Mouse (Mus musculus): ENCODE data around the gene Cnih2. TPM values are rescaled to one million over a fixed set of nuclear protein-coding genes. Genes with fewer than 3 reads are reported as not detected.
A peak's percentile ranks its signal among the peaks of the same experiment; 100 is the strongest.

Gene Cnih2
- polyA plus RNA-seq, 1 experiment, result 1.9 TPM

DNA sequence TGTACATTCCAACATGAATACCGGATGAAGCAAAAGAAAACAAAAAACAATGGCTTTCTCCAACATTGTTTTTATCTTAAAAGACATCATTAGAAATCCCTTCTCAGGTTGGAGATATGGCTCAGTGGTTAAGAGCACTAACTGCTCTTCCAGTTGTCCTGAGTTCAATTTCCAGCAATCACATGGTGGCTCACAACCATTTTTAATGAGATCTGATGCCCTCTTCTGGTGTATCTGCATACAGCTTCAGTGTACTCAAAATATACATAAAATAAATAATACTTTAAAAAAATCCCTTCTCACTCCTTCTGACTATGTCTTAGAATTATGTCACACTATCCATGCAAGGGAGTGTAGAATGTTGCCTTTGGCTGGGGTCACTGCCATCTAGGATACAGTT, 19.0 kb downstream of the Cnih2 start:
- no peaks in the 10 kb centered on the region for H3K27me3 ChIP-seq (ENCODE audit: control insufficient read depth, insufficient read depth, insufficient read length)
- no peaks in the 10 kb centered on the region for H3K79me3 ChIP-seq (ENCODE audit: low read depth)
- H3ac ChIP-seq (ENCODE audit: control insufficient read depth, insufficient read length, low read depth), result no peak overlapping the region
- no peaks in the 10 kb centered on the region for H3K36me3 ChIP-seq (ENCODE audit: control insufficient read depth, insufficient read depth)
- no peaks in the 10 kb centered on the region for H3K79me2 ChIP-seq (ENCODE audit: control insufficient read depth, insufficient read depth)
- no peak overlapping the region for H3K4me3 ChIP-seq (ENCODE audit: insufficient read depth, poor library complexity, severe bottlenecking)
- TF ChIP-seq CTCF (IDR thresholded peaks at IDR 0.05; ENCODE audit: control insufficient read depth, insufficient read depth, insufficient read length) (no peak), MAX (IDR thresholded peaks at IDR 0.05) (no peak), USF1 (IDR thresholded peaks at IDR 0.05; ENCODE audit: low read depth) (peak; percentile 48), MYOG (IDR thresholded peaks at IDR 0.05; ENCODE audit: control insufficient read depth, extremely low read depth, insufficient read length) (no peak), CEBPB (IDR thresholded peaks at IDR 0.05; ENCODE audit: low read depth) (no peak), MYOD1 (IDR thresholded peaks at IDR 0.05; ENCODE audit: control insufficient read depth, insufficient read length, low read depth) (no peak), FOSL1 (IDR thresholded peaks at IDR 0.05; ENCODE audit: insufficient read depth, low read length, poor library complexity, severe bottlenecking) (no peak)

DNA sequence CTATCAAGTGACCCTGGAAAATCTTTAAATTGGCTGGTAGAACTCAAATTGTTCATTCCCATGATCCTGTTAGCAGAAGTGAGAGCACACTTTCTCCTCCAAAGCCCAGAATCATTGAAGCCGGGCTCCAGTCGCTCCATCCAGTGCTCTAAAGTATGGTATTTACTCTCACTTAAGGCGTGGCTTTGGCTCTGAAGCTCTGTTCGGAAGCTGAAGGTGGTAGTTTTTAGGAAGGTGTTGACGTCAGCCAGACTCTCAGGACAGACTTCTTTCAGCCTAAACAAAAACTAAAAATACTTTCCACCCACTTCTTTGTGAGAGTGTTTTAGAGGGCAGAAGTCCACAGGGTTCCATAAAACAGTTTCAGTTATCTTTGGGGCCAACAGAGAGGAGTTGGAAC, 24.8 kb downstream of the Cnih2 start:
- no peaks in the 10 kb centered on the region for H3K79me2 ChIP-seq (ENCODE audit: control insufficient read depth, insufficient read depth)
- H3K36me3 ChIP-seq (ENCODE audit: control insufficient read depth, insufficient read depth), result no peaks in the 10 kb centered on the region
- H3K27me3 ChIP-seq (ENCODE audit: control insufficient read depth, insufficient read depth, insufficient read length), result no peaks in the 10 kb centered on the region
- H3K4me3 ChIP-seq (ENCODE audit: insufficient read depth, poor library complexity, severe bottlenecking), result no peak overlapping the region
- H3ac ChIP-seq (ENCODE audit: control insufficient read depth, insufficient read length, low read depth), result no peak overlapping the region
- TF ChIP-seq CTCF (IDR thresholded peaks at IDR 0.05; ENCODE audit: control insufficient read depth, insufficient read depth, insufficient read length), result no peak
- no peak for TF ChIP-seq USF1 (IDR thresholded peaks at IDR 0.05; ENCODE audit: low read depth)
- TF ChIP-seq FOSL1 (IDR thresholded peaks at IDR 0.05; ENCODE audit: insufficient read depth, low read length, poor library complexity, severe bottlenecking), result no peak
- no peak for TF ChIP-seq CEBPB (IDR thresholded peaks at IDR 0.05; ENCODE audit: low read depth)
- no peak for TF ChIP-seq MYOG (IDR thresholded peaks at IDR 0.05; ENCODE audit: control insufficient read depth, extremely low read depth, insufficient read length)
- TF ChIP-seq MYOD1 (IDR thresholded peaks at IDR 0.05; ENCODE audit: control insufficient read depth, insufficient read length, low read depth), result no peak
- TF ChIP-seq MAX (IDR thresholded peaks at IDR 0.05), result no peak
- H3K79me3 ChIP-seq (ENCODE audit: low read depth), result no peaks in the 10 kb centered on the region

DNA sequence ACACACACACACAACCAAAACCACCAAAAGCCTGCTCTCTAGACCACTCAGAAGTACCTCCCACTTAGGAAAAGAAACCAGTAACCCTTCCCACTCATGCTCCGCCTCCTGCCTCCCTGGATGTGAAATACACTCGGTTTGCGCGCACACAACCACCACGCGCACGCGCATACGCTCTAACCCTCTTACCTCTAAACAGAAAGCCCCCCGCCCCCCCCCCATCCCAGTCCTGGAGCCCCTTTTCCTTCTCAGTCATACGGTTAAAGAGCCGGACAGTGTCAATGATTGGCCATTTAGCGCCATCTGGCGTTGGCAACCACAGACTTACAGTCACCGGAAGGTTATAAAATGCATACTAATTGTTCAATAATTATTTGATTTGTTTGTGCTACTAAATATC, 25.3 kb downstream of the Cnih2 start:
- Histone ChIP-seq H3K79me2 (ENCODE audit: control insufficient read depth, insufficient read depth) (no peaks in the 10 kb centered on the region), H3K36me3 (ENCODE audit: control insufficient read depth, insufficient read depth) (no peaks in the 10 kb centered on the region), H3K4me3 (ENCODE audit: insufficient read depth, poor library complexity, severe bottlenecking) (no peak overlapping the region), H3ac (ENCODE audit: control insufficient read depth, insufficient read length, low read depth) (no peak overlapping the region), H3K79me3 (ENCODE audit: low read depth) (no peaks in the 10 kb centered on the region), H3K27me3 (ENCODE audit: control insufficient read depth, insufficient read depth, insufficient read length) (no peaks in the 10 kb centered on the region)
- peak; percentile 19 for TF ChIP-seq CTCF (IDR thresholded peaks at IDR 0.05; ENCODE audit: control insufficient read depth, insufficient read depth, insufficient read length)
- TF ChIP-seq USF1 (IDR thresholded peaks at IDR 0.05; ENCODE audit: low read depth), result no peak

DNA sequence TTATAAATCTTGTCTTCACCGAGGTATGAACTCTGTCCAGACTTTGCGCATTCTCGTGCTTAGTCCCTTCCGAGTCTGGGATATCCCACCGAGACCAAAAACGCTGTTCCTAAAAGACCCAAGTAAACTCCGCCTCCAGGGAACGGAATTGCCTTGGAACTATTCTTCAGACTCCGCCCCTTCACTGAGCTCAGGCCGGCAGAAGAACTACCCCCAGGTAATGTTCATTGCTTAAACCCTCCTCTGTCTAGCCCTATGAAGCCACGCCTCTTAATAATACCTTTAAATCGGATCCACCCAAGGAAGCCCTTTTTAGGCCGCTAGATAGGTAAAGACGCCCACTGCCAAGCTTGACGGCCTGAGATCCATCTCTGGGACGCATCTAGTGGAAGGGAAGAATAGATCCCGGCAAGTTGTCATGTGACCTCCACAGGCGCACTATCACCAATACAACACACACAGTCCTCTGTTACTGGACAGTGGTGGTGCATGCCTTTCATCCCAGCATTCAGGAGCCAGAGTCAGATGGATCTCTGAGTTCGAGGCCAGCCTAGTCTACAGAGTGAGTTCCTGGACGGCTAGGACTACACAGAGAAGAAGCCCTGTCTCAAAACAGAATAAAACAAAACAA, 25.8 kb downstream of the Cnih2 start:
- peak; percentile 23 for TF ChIP-seq USF1 (IDR thresholded peaks at IDR 0.05; ENCODE audit: low read depth)
- no peak for TF ChIP-seq MAX (IDR thresholded peaks at IDR 0.05)
- no peaks in the 10 kb centered on the region for H3K27me3 ChIP-seq (ENCODE audit: control insufficient read depth, insufficient read depth, insufficient read length)
- H3K36me3 ChIP-seq (ENCODE audit: control insufficient read depth, insufficient read depth), result no peaks in the 10 kb centered on the region
- peak overlapping the region; percentile 29 for H3K4me3 ChIP-seq (ENCODE audit: insufficient read depth, poor library complexity, severe bottlenecking)
- H3ac ChIP-seq (ENCODE audit: control insufficient read depth, insufficient read length, low read depth), result no peak overlapping the region
- H3K79me3 ChIP-seq (ENCODE audit: low read depth), result no peaks in the 10 kb centered on the region
- H3K79me2 ChIP-seq (ENCODE audit: control insufficient read depth, insufficient read depth), result no peaks in the 10 kb centered on the region

DNA sequence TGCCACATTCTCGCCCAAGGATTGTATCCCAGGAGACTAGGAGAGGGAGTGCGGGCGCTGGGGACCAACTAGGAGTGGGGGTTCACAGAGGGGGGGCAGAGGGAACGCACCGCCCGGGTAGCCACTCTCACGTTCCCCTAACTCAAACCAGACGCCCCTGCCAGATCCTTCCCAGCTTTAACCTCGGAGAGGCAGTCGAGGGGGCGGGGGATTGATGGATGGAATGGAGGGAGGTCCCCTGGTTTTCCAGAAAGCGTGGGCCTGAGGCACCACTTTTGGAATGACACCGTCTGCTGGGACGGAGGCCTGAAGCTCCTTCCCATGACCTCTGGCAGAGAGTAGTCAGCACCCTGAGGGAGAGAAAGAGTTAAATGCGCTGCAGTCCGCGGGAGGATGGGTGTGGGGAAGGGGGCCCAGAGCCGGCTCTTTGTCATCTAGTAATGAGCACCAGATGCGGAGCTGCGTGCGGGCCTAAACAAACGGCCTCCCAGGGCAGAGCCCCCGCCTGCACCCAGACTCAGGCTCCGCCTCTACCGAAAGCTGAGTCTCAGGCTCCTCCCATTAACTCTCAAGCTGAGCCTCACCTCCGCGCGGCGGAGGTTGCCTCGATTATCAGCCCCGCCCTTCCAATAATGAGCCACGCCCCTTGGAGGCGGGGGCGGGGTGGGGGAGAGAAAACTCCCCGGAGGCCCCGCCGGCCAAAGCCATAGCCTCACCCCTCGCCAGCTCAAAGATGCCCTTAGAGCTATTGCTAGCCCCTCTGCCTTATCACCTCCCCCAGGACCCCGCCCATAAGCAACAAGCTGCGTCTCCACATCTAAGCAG, 26.6 kb downstream of the Cnih2 start:
- no peak for TF ChIP-seq MAX (IDR thresholded peaks at IDR 0.05)
- no peak for TF ChIP-seq FOSL1 (IDR thresholded peaks at IDR 0.05; ENCODE audit: insufficient read depth, low read length, poor library complexity, severe bottlenecking)
- no peak for TF ChIP-seq USF1 (IDR thresholded peaks at IDR 0.05; ENCODE audit: low read depth)
- no peaks in the 10 kb centered on the region for H3K79me2 ChIP-seq (ENCODE audit: control insufficient read depth, insufficient read depth)
- H3ac ChIP-seq (ENCODE audit: control insufficient read depth, insufficient read length, low read depth), result peak overlapping the region; percentile 29
- H3K27me3 ChIP-seq (ENCODE audit: control insufficient read depth, insufficient read depth, insufficient read length), result no peaks in the 10 kb centered on the region
- no peaks in the 10 kb centered on the region for H3K36me3 ChIP-seq (ENCODE audit: control insufficient read depth, insufficient read depth)
- peak overlapping the region; percentile 29 for H3K4me3 ChIP-seq (ENCODE audit: insufficient read depth, poor library complexity, severe bottlenecking)
- H3K79me3 ChIP-seq (ENCODE audit: low read depth), result no peaks in the 10 kb centered on the region

DNA sequence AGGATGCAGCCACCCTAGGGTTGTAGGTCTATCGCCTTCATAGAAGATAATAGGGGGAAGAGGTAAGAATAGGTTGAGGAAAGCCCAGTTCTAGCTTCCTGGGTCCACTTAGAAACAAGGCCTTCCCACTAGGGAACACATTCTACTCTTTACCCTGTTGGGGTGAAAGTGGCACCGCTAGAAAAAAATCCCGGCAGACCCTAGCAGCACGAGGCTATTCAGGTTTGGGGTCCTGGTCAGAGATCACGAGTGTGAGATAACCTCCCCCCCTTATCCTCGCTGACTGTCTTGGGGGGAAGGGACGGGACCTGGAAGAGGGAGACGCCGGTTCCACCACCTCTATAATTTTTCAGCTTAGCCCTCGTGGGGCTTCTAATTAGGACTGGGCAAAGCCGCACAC, 27.2 kb downstream of the Cnih2 start:
- no peak for TF ChIP-seq FOSL1 (IDR thresholded peaks at IDR 0.05; ENCODE audit: insufficient read depth, low read length, poor library complexity, severe bottlenecking)
- TF ChIP-seq MYOG (IDR thresholded peaks at IDR 0.05; ENCODE audit: control insufficient read depth, extremely low read depth, insufficient read length), result no peak
- no peak for TF ChIP-seq CTCF (IDR thresholded peaks at IDR 0.05; ENCODE audit: control insufficient read depth, insufficient read depth, insufficient read length)
- TF ChIP-seq USF1 (IDR thresholded peaks at IDR 0.05; ENCODE audit: low read depth), result no peak
- no peak for TF ChIP-seq MYOD1 (IDR thresholded peaks at IDR 0.05; ENCODE audit: control insufficient read depth, insufficient read length, low read depth)
- TF ChIP-seq MAX (IDR thresholded peaks at IDR 0.05), result no peak
- TF ChIP-seq CEBPB (IDR thresholded peaks at IDR 0.05; ENCODE audit: low read depth), result no peak
- Histone ChIP-seq H3ac (ENCODE audit: control insufficient read depth, insufficient read length, low read depth) (no peak overlapping the region), H3K27me3 (ENCODE audit: control insufficient read depth, insufficient read depth, insufficient read length) (no peaks in the 10 kb centered on the region), H3K4me3 (ENCODE audit: insufficient read depth, poor library complexity, severe bottlenecking) (no peak overlapping the region), H3K36me3 (ENCODE audit: control insufficient read depth, insufficient read depth) (no peaks in the 10 kb centered on the region), H3K79me3 (ENCODE audit: low read depth) (no peaks in the 10 kb centered on the region), H3K79me2 (ENCODE audit: control insufficient read depth, insufficient read depth) (no peaks in the 10 kb centered on the region)
